Mouse (Mus musculus): ENCODE measurements around the gene Lmx1a. TPM values are rescaled to one million over a fixed set of nuclear protein-coding genes. Genes with fewer than 3 reads are reported as not detected.

Gene Lmx1a
- polyA plus RNA-seq (2015; fragmentation: Nextera tagmentation; extraction: Ambion mirVana), result 15.0 and 19.6 TPM in 2 replicates

DNA sequence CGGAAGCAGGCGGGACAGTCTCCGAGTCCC is at the start of gene Lmx1a:
Lmx1a (plus strand) TSS at position 6 of the 30 bp plus-strand sequence.
- WGBS, result 0% methylated on average over 3 of the region's 3 CpGs

DNA sequence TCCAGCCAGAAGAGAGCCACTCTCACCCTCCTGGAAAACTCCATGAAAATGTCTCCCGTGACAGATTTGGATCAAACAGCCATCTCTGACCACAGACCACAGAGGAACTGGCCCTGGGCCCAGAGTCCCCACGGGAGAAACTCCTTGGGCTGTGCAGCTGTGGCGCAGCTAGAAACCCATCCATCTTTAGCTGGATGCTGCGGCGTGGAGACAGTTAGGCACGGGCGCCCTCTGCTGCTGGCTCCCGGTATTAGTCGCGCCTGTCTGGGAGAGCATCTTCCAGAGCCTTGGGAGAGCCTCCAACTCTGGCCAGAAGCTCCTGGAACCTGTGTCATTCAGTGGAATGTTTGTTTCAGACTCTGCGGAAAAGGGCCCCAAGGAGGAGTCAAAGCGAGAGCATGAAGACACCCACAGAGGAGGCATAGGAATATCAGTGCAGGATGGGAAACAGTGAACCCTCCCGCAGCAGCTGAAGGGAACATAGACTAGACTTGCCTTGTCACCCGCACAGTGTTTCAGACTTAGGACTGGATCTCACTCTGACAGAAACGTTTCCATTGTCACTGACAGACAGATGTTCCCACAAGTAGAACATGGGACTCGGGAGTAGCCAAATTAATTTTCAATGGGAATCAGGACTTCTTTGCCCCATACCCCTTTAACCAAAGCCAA is 44.0 kb upstream of the Lmx1a start:
- 0 out of 2 replicates have a peak, but pooled peaks cover 2% of the 10 kb centered on the region for H3K4me1 ChIP-seq (replicated peaks)
- ATAC-seq, result peak; percentile 88
- peaks cover 16% of the 10 kb centered on the region for H3K27me3 ChIP-seq
- no peak overlapping the region for H3K4me3 ChIP-seq (replicated peaks)
- H3K9me3 ChIP-seq, result no peaks in the 10 kb centered on the region
- no peak overlapping the region for H3K4me2 ChIP-seq (replicated peaks)
- no peak overlapping the region; the same call in 1 of the 2 replicates for H3K9ac ChIP-seq (replicated peaks)
- H3K36me3 ChIP-seq, result no peaks in the 10 kb centered on the region
- no peak overlapping the region for H3K27ac ChIP-seq
- 19% methylated on average over 16 of the region's 16 CpGs for WGBS

More for the DNA sequence above, at the start of gene Lmx1a:
- peaks cover 32% of the 10 kb centered on the region for H3K4me1 ChIP-seq (replicated peaks)
- no peaks in the 10 kb centered on the region for H3K36me3 ChIP-seq
- peak within 1 kb of the TSS; percentile 77 for H3K27ac ChIP-seq
- peaks cover 5% of the 10 kb centered on the region; the same call in 1 of the 2 replicates for H3K9me3 ChIP-seq
- H3K4me3 ChIP-seq (replicated peaks), result peak within 1 kb of the TSS; percentile 49
- peak within 1 kb of the TSS; percentile 68 for H3K9ac ChIP-seq (replicated peaks)
- H3K27me3 ChIP-seq, result peaks cover 81% of the 10 kb centered on the region
- ATAC-seq, result no peak
- peak within 1 kb of the TSS; percentile 71 for H3K4me2 ChIP-seq (replicated peaks)

DNA sequence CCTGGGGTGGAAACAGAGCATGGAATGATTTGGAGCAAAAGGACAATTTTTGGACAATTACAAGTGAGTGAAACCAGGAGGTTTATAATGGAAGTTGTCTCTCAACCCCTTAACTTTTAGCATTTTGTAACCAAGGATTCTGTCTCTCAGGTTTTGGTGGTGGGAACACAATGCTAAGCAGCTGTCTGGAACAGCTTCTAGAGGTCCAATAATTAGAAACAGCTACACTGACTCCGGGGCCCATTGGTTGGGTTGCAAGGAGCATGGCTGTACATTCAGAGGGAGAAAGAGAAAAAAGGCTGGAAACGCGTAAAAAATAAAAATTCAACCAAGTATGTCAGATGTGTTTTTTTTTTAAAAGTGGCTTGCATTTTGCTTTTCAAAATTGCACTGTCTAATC is 40.4 kb upstream of the Lmx1a start:
- ATAC-seq, result no peak
- 0 out of 2 replicates have a peak, but pooled peaks cover 2% of the 10 kb centered on the region for H3K4me1 ChIP-seq (replicated peaks)
- no peak overlapping the region for H3K27ac ChIP-seq
- WGBS, result 90% methylated on average over 3 of the region's 3 CpGs
- no peak overlapping the region for H3K4me2 ChIP-seq (replicated peaks)
- no peaks in the 10 kb centered on the region for H3K9me3 ChIP-seq
- no peaks in the 10 kb centered on the region for H3K36me3 ChIP-seq
- H3K4me3 ChIP-seq (replicated peaks), result no peak overlapping the region
- H3K27me3 ChIP-seq, result peaks cover 11% of the 10 kb centered on the region; the same call in 1 of the 2 replicates
- H3K9ac ChIP-seq (replicated peaks), result no peak overlapping the region

DNA sequence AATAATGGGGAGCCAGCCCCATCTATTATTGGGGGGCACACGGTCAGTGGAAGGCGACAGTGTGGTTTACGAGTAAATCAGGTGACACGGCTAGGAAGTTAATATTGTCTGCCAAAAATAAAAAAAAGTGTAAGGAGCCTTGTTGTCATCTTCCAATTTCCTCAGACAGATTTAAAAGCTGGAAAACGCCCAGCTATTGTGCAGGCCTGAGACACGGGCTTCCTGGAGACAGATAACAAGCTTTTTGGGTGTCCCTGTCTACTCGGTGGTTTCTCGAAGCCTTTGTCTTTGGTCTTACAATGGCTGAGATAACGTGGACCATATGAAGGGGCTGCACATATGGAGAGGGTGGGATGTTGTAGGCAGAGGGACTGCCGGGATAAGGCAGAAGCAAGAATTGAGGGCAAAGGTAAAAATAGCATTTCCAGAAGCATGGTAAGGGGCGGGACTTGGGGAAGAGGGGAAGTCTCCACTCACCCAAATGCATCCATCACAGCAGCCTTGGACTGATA is 39.9 kb upstream of the Lmx1a start:
- 88% methylated on average over 11 of the region's 11 CpGs for WGBS

DNA sequence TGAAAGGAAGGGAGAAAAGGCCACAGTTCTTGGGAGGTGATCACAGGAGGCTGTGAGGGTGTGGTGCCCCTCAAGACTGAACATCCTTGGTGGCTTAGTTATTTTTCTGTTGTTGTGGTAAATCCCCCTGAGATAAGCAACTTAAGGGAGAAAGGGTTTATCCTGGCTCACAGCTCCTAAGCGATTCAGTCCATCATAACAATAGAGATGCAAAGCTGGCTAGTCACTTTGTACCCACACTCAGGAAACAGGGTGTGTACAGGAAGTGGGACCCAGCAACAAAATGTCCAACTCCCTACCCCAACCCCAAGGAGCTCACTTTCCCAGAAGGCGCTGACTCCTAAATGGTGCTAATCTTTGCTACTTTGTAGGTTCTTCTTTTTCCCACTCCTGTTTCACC is 36.7 kb upstream of the Lmx1a start:
- Histone ChIP-seq H3K9me3 (no peaks in the 10 kb centered on the region), H3K4me2 (replicated peaks) (no peak overlapping the region), H3K9ac (replicated peaks) (no peak overlapping the region), H3K27me3 (peaks cover 5% of the 10 kb centered on the region; the same call in 1 of the 2 replicates), H3K4me3 (replicated peaks) (no peak overlapping the region), H3K4me1 (replicated peaks) (no peaks in the 10 kb centered on the region), H3K36me3 (no peaks in the 10 kb centered on the region), H3K27ac (no peak overlapping the region)
- WGBS, result 66% methylated on average over 2 of the region's 2 CpGs
- ATAC-seq, result no peak

More for the DNA sequence above, 39.9 kb upstream of the Lmx1a start:
- no peak overlapping the region for H3K4me3 ChIP-seq (replicated peaks)
- H3K4me2 ChIP-seq (replicated peaks), result no peak overlapping the region
- peaks cover 6% of the 10 kb centered on the region; the same call in 1 of the 2 replicates for H3K27me3 ChIP-seq
- H3K36me3 ChIP-seq, result no peaks in the 10 kb centered on the region
- 0 out of 2 replicates have a peak, but pooled peaks cover 2% of the 10 kb centered on the region for H3K4me1 ChIP-seq (replicated peaks)
- H3K9ac ChIP-seq (replicated peaks), result no peak overlapping the region
- H3K27ac ChIP-seq, result no peak overlapping the region
- no peaks in the 10 kb centered on the region for H3K9me3 ChIP-seq
- no peak for ATAC-seq

DNA sequence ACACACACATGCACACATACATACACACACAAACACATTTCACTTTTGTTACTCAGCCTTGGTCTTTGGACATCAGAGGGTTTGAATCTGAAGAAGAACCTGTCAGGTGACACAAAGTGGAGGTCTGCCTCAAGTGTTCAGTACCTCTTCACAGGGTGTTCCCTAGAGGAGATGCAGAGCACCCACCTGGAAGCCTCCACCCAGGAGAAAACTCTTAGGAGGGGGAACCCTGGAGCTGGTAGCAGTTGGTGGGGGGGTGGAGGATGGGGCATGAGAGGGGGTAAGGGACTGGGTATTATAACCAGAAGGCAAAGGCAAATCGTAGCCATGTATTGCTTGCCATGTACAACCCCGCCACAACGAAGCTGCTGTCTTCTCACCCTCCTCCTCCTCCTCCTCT is 30.0 kb upstream of the Lmx1a start:
- ATAC-seq, result no peak
- WGBS, result 79% methylated on average over 3 of the region's 3 CpGs
- no peak overlapping the region for H3K4me3 ChIP-seq (replicated peaks)

DNA sequence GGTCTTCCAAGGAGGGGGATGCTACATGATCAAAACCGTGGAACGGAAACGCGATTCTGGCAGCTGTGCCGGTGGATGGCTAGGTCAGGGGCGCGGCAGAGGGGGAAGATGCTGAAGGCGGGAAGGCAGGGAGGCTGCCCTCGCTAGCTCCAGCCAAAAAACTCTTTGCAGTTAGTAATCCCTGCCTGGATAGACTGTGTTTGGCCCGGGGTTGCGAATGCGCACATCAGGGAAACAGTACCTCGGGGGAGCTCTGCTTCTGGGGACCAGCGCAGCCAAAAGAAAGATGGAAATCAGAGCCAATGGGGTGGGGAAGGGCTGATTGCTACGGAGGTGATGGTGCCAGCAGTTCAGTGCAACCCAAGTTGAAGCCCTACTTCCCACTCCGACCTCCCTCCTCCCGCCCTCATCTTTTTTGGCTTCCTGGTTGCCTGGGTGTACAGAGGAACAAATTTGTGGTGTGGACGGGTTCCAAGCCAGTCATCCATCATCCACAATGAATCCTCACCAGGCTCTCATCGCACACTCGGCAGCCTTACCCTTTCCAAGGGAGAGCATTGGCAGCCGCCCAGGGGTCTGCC is 28.4 kb upstream of the Lmx1a start:
- Histone ChIP-seq H3K9ac (replicated peaks) (peak overlapping the region; percentile 58), H3K4me2 (replicated peaks) (peak overlapping the region; percentile 55), H3K4me3 (replicated peaks) (peak overlapping the region; percentile 30), H3K36me3 (no peaks in the 10 kb centered on the region), H3K4me1 (replicated peaks) (peaks cover 13% of the 10 kb centered on the region), H3K27me3 (peaks cover 45% of the 10 kb centered on the region), H3K9me3 (no peaks in the 10 kb centered on the region), H3K27ac (no peak overlapping the region)
- ATAC-seq, result peak; percentile 86
- under 1% methylated on average over 21 of the region's 21 CpGs for WGBS

More for the DNA sequence above, 30.0 kb upstream of the Lmx1a start:
- no peaks in the 10 kb centered on the region for H3K36me3 ChIP-seq
- H3K9me3 ChIP-seq, result no peaks in the 10 kb centered on the region
- no peak overlapping the region for H3K9ac ChIP-seq (replicated peaks)
- no peak overlapping the region for H3K27ac ChIP-seq
- H3K27me3 ChIP-seq, result peaks cover 42% of the 10 kb centered on the region
- H3K4me2 ChIP-seq (replicated peaks), result no peak overlapping the region
- peaks cover 13% of the 10 kb centered on the region for H3K4me1 ChIP-seq (replicated peaks)

DNA sequence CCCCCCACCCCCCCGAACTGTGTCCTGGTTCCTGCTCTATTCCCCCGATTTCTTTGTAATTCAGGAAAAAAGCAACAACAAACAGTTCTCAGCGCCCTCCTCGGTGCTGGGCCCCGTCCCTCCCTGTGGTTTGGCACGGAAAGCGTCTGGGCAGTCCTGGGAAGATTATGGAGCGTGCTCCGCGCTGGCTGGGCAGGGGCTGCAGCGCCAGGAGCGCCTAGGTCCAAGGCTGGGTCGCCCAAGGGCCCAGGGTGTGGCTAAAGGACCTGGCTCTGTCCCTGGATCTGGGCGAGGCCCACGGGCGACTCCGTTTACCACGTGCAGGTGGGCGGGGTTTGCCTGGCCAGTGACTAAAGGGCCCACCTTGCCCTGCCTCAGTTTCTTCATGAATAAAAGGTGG is 27.9 kb upstream of the Lmx1a start:
- Histone ChIP-seq H3K4me2 (replicated peaks) (peak overlapping the region; percentile 55), H3K4me1 (replicated peaks) (peaks cover 13% of the 10 kb centered on the region), H3K36me3 (no peaks in the 10 kb centered on the region), H3K9me3 (no peaks in the 10 kb centered on the region), H3K27me3 (peaks cover 45% of the 10 kb centered on the region), H3K4me3 (replicated peaks) (peak overlapping the region; percentile 30), H3K27ac (no peak overlapping the region), H3K9ac (replicated peaks) (peak overlapping the region; percentile 58)
- ATAC-seq, result peak; percentile 91
- 3% methylated on average over 19 of the region's 19 CpGs for WGBS

DNA sequence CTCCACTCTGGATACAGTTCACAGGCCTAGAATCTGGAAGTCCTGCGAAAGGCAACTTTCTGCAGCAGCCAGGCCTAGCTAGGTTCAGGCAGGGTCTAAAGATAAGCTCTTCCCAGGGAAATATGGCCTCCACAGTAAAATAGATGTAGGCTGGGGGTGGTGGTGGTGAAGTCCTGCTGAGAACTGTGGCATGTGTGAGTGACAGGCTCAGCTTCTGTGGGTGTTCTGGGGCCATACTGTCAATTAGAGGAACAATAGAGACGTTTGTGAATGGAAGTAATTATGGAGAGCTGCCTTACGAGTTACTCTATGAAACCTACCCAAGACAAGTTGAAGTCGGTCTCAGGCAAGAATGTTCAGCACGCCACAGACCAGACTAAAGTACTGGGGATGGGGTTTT is 25.9 kb upstream of the Lmx1a start:
- Histone ChIP-seq H3K4me2 (replicated peaks) (no peak overlapping the region), H3K27me3 (peaks cover 45% of the 10 kb centered on the region), H3K9me3 (no peaks in the 10 kb centered on the region), H3K36me3 (no peaks in the 10 kb centered on the region), H3K9ac (replicated peaks) (no peak overlapping the region), H3K4me3 (replicated peaks) (no peak overlapping the region), H3K4me1 (replicated peaks) (peaks cover 13% of the 10 kb centered on the region), H3K27ac (no peak overlapping the region)
- WGBS, result 40% methylated on average over 5 of the region's 5 CpGs
- ATAC-seq, result no peak

DNA sequence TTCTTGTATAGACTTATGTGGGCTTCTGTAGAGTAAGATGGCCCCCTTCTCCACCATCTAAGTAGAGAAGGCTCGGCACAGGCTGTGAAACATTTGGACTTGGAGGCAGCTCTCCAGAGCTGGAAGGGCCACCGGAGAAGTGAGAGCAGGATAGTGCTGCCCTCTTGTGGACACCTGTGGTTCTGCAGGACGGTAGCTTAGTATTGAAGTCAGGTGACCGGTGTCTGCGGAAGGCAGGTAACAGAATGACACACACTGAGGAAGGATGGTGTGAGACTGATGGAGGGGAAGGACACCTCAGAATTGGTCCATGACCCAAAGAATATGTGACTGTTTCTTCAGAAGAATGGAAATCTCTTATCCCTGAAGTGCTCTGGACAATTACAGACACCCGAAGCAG is 19.2 kb upstream of the Lmx1a start:
- Histone ChIP-seq H3K4me3 (replicated peaks) (no peak overlapping the region), H3K4me1 (replicated peaks) (0 out of 2 replicates have a peak, but pooled peaks cover 3% of the 10 kb centered on the region), H3K9me3 (no peaks in the 10 kb centered on the region), H3K4me2 (replicated peaks) (no peak overlapping the region), H3K27me3 (peaks cover 52% of the 10 kb centered on the region), H3K27ac (no peak overlapping the region), H3K9ac (replicated peaks) (no peak overlapping the region), H3K36me3 (no peaks in the 10 kb centered on the region)
- 31% methylated on average over 6 of the region's 6 CpGs for WGBS
- ATAC-seq, result 0 out of 2 replicates have a peak, but pooled peaks have one; percentile 27

DNA sequence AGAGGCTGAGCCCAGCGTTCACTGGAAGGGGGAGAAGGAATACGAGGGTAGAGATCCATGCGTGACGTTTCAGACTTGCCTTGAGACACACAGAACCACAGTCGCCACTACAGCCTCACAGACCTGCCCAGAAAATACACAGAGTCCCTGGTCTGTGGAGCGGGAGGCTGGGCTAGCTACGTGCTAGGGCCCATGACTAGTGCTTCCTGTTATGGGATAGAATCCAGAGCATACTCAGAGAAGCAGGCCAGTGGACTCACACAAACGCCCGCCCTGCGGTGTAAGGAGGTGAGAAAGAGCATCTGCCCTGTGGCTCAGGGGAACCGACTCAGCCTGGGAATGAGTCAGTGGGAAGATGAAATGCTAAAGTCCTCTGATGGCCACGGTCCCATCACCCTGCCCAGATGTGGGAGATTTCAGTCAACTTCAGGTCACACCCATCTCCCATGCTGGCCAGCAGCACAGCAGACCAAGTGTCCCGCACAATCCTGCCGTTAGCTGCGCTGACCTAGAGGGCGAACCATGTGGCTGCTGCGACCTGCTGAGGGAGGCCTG is 16.5 kb upstream of the Lmx1a start:
- 27% methylated on average over 17 of the region's 17 CpGs for WGBS
- peaks cover 50% of the 10 kb centered on the region for H3K27me3 ChIP-seq

DNA sequence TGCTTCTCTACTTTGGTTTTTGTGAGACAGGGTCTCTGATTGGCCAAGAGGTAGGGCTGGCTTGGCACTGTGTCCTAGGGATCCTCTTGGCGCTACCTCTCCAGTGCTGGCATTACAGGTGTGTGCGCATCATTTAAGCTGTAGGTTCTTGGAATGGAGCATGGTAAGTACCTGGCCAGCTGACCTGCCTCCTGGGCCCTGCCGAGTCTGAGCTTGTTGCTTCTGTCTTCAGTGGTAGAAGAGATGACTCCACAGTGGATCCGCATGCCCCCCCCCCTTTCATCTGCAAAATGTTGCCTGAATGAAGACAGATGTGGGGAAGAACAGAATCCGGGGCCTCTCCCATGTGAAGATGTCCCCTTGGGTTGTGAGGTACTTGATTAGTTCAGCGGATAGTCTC is 10.0 kb upstream of the Lmx1a start:
- Histone ChIP-seq H3K4me1 (replicated peaks) (no peaks in the 10 kb centered on the region), H3K4me3 (replicated peaks) (no peak overlapping the region), H3K36me3 (no peaks in the 10 kb centered on the region), H3K9me3 (peaks cover 5% of the 10 kb centered on the region; the same call in 1 of the 2 replicates), H3K9ac (replicated peaks) (no peak overlapping the region), H3K27me3 (peaks cover 13% of the 10 kb centered on the region), H3K27ac (no peak overlapping the region), H3K4me2 (replicated peaks) (no peak overlapping the region)
- ATAC-seq, result no peak
- 93% methylated on average over 6 of the region's 6 CpGs for WGBS

More for the DNA sequence above, 16.5 kb upstream of the Lmx1a start:
- Histone ChIP-seq H3K27ac (no peak overlapping the region), H3K36me3 (no peaks in the 10 kb centered on the region), H3K9me3 (no peaks in the 10 kb centered on the region), H3K4me1 (replicated peaks) (0 out of 2 replicates have a peak, but pooled peaks cover 3% of the 10 kb centered on the region), H3K4me3 (replicated peaks) (no peak overlapping the region), H3K4me2 (replicated peaks) (no peak overlapping the region; the same call in 1 of the 2 replicates), H3K9ac (replicated peaks) (no peak overlapping the region)
- no peak for ATAC-seq
